Mouse (Mus musculus) bone marrow macrophage, adult 2 months (primary cell): ENCODE measurements around the gene Hspa1a. TPM values are rescaled to one million over a fixed set of nuclear protein-coding genes. Genes with fewer than 3 reads are reported as not detected.
A peak's percentile ranks its signal among the peaks of the same experiment; 100 is the strongest.
"Not testable (repeated sequence)": the region's sequence is repeated elsewhere in the genome, so short reads cannot be mapped to it uniquely, and the experiment has no call there.

Experiments
- H3K27ac ChIP-seq: 2 replicates; pipeline ENCODE4 v1.5.1; 2012; ENCODE audit warnings: low read depth, low read length; ENCODE audit not compliant: insufficient read depth
- H3K4me1 ChIP-seq: 2 replicates; pipeline ENCODE4 v1.6.1; 2012; ENCODE audit warnings: low read length; ENCODE audit not compliant: control insufficient read depth, insufficient read depth
- H3K4me3 ChIP-seq: 2 replicates; pipeline ENCODE4 v1.5.1; 2012; ENCODE audit warnings: mild to moderate bottlenecking, low read length, moderate library complexity; ENCODE audit not compliant: insufficient read depth
- CTCF ChIP-seq: IDR thresholded peaks from 2 replicates; pipeline ENCODE4 v1.5.1; 2012; ENCODE audit warnings: low read depth, mild to moderate bottlenecking, low read length, moderate library complexity
- POLR2A ChIP-seq: IDR thresholded peaks from 2 replicates; pipeline ENCODE4 v1.6.1; 2012; ENCODE audit warnings: mild to moderate bottlenecking, low read depth, low read length, borderline replicate concordance
- polyA plus RNA-seq: library from polyadenylated mRNA; stranded (reverse); fragments of >200 nt; gene quantifications from 2 replicates; pipeline ENCODE4 v1.2.4, GENCODE M21; 2012; ENCODE audit not compliant: missing spikeins, insufficient read depth, insufficient read length

Gene Hspa1a
- polyA plus RNA-seq, 1 experiment: 1.3 TPM

GRCm38 (mm10) chr17:34965627-34966026 lies 6.3 kb downstream of the Hspa1a start:
- Histone ChIP-seq H3K27ac (no peak overlapping the region), H3K4me3 (no peak overlapping the region), H3K4me1 (peaks cover 14% of the 10 kb centered on the region)
- no peak for TF ChIP-seq CTCF
- no peak for TF ChIP-seq POLR2A

DNA sequence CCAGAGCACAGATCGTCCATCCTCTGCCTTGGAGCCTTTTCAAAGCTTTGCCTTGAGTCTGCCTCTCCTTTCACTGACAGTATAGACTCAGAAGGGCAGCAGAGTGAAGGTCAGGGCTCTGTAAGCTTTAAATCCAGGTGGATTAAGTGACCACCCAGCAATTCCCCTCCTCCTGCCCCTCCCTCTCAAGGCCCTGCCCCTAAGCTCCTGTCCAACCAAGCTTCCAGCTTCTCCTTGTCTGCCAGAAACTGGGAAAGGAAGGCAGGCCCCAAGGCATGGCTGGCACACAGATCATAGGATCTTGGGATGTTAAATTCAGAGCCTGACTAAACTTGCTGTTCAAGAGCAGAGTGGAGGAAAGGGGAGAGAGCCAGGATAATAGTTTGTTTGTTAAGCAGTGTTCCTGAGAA lies 7.3 kb downstream of the Hspa1a start:
- H3K4me1 ChIP-seq: peaks cover 19% of the 10 kb centered on the region
- H3K27ac ChIP-seq: no peak overlapping the region
- no peak overlapping the region for H3K4me3 ChIP-seq
- TF ChIP-seq CTCF (no peak), POLR2A (no peak)

- no peak for TF ChIP-seq CTCF
- TF ChIP-seq POLR2A: no peak
- H3K27ac ChIP-seq: no peak overlapping the region
- H3K4me1 ChIP-seq: peaks cover 19% of the 10 kb centered on the region
These were observed 9.1 kb downstream of the Hspa1a start for GRCm38 (mm10) chr17:34962841-34963240.

GRCm38 (mm10) chr17:34962125-34962524 lies 9.8 kb downstream of the Hspa1a start:
- H3K27ac ChIP-seq: no peak overlapping the region
- no peak overlapping the region for H3K4me3 ChIP-seq
- TF ChIP-seq POLR2A (no peak), CTCF (no peak)
- H3K4me1 ChIP-seq: peaks cover 19% of the 10 kb centered on the region

More at GRCm38 (mm10) chr17:34962841-34963240, 9.1 kb downstream of the Hspa1a start:
- H3K4me3 ChIP-seq: no peak overlapping the region

- Histone ChIP-seq H3K27ac (no peak overlapping the region), H3K4me3 (no peak overlapping the region), H3K4me1 (peaks cover 19% of the 10 kb centered on the region)
- no peak for TF ChIP-seq POLR2A
- no peak for TF ChIP-seq CTCF
These were observed 11.1 kb downstream of the Hspa1a start for GRCm38 (mm10) chr17:34960702-34961493.

DNA sequence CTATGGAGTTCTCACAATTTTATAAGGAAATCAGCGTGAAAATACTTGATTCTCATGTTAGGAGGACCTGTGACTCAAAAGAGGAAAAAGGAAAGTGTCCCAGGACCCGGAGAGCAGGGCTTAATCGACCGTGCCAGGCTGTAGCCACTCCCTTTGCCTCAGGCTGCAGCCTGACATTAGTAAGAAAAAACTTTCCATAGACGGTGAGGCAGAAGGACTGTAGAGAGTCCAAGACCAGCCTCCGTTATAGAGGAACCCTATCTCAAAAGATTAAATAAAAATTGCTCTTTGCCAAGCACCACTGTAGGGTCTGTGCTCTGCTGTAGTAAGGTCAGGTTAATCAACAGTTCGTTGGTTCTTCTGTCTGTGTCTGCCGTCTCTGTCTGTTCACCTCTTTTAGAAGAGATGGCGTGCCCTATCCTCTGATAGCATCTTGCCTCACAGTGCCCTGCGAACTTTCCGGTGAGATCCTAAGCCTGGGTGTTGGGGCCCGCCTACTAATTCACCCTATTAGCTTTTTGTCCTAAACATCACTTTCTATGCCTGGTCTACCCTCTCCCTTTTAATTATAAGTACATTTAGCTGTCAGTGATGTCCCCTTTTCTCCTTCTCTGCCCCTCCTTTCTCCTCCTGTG lies 12.0 kb downstream of the Hspa1a start:
- Histone ChIP-seq H3K4me1 (peaks cover 12% of the 10 kb centered on the region), H3K27ac (peak overlapping the region; percentile 85), H3K4me3 (peak overlapping the region; percentile 73)
- no peak for TF ChIP-seq POLR2A
- TF ChIP-seq CTCF: no peak

GRCm38 (mm10) chr17:34959130-34959778 lies 12.7 kb downstream of the Hspa1a start, which contains the start of gene Hspa1b:
Gene Hspa1b, minus strand, starts transcription at chr17:34959238.
- Histone ChIP-seq H3K27ac (peak within 1 kb of the TSS; percentile 85), H3K4me3 (peak within 1 kb of the TSS; percentile 73)
- 0 out of 2 replicates have a peak, but pooled peaks have one; percentile 35 for TF ChIP-seq POLR2A

GRCm38 (mm10) chr17:34958734-34959129 lies 13.2 kb downstream of the Hspa1a start:
- H3K4me1 ChIP-seq: peaks cover 12% of the 10 kb centered on the region
- not testable (repeated sequence) for H3K27ac ChIP-seq
- H3K4me3 ChIP-seq: peak overlapping the region; percentile 55

More at GRCm38 (mm10) chr17:34959130-34959778, 12.7 kb downstream of the Hspa1a start, which contains the start of gene Hspa1b:
- H3K4me1 ChIP-seq: peaks cover 12% of the 10 kb centered on the region

GRCm38 (mm10) chr17:34957966-34958365 lies 14.0 kb downstream of the Hspa1a start:
- H3K27ac ChIP-seq, H3K4me3 ChIP-seq: not testable (repeated sequence)
- peaks cover 12% of the 10 kb centered on the region for H3K4me1 ChIP-seq

- not testable (repeated sequence) for H3K4me3 ChIP-seq, H3K27ac ChIP-seq
- H3K4me1 ChIP-seq: peaks cover 12% of the 10 kb centered on the region
These were observed 14.7 kb downstream of the Hspa1a start for GRCm38 (mm10) chr17:34957291-34957690.
